Mouse (Mus musculus) G1E (cell line): ENCODE results near the gene Gm32742.

Source experiments
- CTCF ChIP-seq: IDR thresholded peaks from 2 replicates; pipeline ENCODE4 v1.5.1; 2012; ENCODE audit warnings: low read depth, low read length, inconsistent platforms, mixed read lengths
- GATA1 ChIP-seq: IDR thresholded peaks from 2 replicates; pipeline ENCODE4 v1.6.1; 2012; ENCODE audit warnings: borderline replicate concordance, low read length, inconsistent platforms, mixed read lengths
- POLR2AphosphoS5 ChIP-seq: IDR thresholded peaks from 2 replicates; pipeline ENCODE4 v1.6.1; 2012; ENCODE audit warnings: low read depth, low read length, inconsistent platforms; ENCODE audit not compliant: insufficient replicate concordance
- TAL1 ChIP-seq: conservative IDR thresholded peaks from 2 replicates; pipeline ENCODE4 v1.6.1; 2012; ENCODE audit warnings: low read depth, low read length, inconsistent platforms, mixed read lengths

DNA sequence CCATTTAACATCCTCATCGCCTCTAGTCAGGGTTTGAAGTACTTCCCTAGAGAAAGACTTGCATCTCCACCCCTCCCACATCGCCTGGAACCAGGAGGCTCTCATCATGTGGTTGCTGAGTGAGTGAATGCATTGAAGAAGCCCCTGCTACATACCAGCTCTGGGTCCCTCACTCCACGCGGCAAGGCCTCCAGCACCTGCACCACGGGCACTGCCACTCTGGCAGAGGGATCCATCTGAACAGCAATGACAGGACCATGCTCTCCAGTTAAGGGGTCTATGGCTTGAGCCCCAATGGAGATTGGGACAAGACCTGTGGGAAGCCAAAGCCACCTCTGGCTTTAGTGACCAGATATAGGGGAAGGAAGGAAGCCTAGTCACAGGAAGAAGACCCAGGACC, 18.0 kb downstream of the Gm32742 start:
- TF ChIP-seq CTCF (no peak), GATA1 (no peak), TAL1 (no peak), POLR2AphosphoS5 (no peak)
